Mouse (Mus musculus): ENCODE measurements around the gene Sspo. TPM values are rescaled to one million over a fixed set of nuclear protein-coding genes. Genes with fewer than 3 reads are reported as not detected.

Gene Sspo
- total RNA-seq, 2 experiments from 2014 or later, result 0.16 to 0.27 TPM

GRCm38 (mm10) chr6:48435706-48436349 lies 12.2 kb upstream of the Sspo start:
- no peak for DNase-seq

DNA sequence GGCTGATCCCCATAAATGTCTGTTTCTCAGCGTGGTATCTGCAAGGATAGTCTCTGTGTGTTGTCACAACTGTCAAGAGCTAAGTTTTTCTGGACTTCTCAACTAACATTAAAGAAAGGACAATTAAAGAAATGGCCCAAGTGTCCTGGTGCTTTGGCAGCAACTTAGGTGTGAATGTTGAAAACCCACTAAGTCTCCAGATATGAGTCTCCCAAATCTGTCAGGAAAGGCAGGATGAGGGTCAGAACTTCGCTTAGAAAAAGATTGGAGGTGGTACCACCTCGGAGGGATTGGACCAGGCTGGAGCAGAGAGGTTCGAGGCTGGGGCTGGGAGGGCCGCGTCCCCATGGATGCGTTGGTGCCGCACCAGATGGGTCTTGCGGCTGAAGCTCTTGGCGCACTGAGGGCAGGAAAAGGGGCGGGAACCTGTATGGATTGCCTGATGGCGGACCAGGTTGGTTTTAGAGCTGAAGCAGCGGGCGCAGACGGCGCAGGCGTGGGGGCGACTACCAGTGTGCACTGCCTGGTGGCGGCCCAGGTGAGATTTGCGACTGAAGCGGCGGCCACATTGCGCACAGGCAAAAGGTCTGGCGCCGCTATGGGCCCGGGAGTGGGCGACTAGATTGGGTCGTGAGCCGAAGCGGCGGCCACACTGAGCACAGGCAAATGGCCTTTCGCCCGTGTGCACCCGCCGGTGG lies 10.2 kb upstream of the Sspo start:
- no peak for DNase-seq

DNA sequence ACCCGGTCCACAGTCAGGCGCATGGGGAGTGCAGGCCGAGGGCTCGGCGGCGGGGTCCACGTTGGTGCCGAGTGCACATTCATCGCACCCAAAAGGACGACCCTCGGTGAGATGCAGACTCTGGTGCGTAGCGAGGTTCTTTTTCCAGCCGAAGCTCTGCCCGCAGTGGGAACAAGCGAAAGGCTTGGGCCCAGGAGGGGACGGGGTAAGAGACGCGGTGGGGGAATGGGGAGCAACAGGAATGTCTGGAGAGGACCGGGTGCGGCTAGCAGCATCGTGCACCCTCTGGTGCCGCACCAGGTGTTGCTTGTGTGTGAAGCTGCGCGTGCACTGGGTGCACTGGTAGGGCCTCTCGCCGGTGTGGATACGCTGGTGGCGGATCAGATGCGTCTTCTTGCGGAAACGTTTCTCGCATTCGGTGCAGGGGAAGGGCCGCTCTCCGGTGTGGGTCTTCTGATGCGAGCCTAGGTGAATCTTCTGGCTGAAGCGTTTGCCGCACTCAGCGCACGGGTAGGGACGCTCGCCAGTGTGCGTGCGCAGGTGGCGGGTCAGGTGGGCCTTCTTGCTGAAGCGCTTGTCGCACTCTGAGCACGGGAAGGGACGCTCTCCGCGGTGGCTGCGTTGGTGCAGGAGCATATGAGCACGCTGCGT lies 9.4 kb upstream of the Sspo start:
- no peak for DNase-seq

DNA sequence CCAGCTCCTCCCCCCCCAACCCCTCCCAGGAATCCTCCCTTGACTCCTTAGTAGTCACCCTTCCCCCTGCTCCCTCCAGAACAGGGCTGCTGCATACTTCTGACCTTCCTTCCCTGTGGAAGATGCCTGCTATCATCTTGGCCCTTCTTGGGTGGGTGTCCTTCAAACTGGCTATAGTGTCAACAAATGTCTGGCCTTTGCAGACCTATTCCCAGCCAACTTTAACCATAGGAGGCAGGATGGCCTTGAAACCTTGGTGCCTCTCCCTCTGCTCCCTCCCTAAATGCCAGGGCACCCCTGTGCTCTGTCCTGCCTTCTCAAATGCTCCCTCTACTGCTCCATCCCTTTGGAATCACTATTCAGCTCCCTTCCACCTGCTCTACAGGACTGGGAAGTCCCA lies 8.4 kb upstream of the Sspo start:
- no peak for DNase-seq

GRCm38 (mm10) chr6:48440306-48441014 lies 7.6 kb upstream of the Sspo start:
- DNase-seq, result no peak

DNA sequence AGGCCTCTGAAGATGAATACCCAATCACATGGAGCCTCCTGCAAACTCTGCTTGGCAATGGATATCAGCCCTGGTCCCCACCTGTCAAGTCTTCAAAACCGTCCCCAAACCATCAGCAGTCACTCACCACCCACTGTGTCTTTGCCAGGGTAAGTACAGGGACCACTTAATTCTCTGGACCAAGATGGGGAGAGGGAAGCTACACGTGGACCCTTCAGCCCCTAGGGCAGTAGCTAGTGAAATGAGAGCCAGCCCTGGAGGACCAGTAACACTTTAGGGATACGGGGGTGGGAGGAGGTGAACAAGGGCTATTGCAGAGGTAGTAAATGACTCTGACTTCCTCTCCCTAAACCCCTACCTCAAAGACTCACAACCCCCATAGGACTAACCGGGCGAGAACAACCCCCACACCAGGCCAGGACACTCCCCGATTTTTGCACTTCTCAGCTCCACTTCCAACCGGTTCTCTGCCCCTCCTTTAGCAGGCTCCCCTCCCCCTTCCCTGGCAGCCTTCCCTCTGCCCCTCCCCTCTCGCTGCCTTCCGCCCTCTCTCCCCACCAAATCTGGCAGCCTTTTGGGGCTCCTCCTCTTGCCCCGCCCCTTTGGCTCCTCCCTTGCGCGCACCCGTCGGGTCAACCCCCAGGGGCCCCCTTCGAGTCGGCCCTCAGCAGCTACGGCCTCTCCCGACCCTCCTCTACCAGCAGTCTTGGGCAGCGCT lies 4.3 kb upstream of the Sspo start:
- peak; percentile 96 for DNase-seq

DNA sequence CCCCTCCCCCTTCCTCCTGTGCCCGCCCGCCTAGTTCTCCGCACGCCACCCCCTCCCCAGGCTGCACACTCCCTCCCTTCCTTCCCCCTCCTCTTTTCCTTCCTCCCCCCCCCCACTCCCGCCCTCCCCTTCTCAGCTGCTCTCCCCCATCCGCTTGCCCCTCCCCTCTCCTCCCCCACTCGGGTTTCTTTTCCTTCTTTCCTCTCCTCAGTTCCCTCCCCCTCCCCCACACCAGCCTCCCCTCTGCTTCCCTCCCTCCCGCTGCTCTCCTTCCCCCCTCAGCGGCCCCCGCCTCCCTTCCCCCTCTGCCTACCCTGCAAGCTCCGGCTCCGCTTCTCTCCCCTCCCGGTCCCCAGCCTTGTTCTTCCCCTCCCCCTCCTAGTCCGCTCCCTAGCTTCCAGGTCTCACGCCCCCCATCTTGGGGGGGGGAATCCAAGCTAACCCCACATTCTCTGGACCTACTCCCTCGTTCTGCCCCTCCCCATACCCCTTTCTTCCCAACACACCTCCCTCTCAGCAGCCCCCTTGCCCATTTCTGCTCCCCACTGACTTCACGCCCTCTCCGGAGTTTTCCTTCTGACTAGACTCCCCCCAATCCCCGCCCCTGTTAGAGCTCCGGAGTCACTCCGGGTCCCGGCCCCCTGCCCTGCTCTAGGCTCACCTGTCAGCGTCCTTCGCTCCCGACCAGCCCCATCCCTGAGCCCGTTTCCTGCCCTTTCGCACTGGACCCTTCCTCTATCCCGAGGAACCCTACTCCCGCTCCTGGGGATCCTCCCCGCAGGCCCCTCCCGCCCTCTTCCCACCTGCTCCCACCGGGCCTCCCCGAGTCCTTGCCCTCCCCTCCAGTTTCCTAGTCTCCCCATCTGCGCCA lies 3.5 kb upstream of the Sspo start:
- peak; percentile 80 for DNase-seq

DNA sequence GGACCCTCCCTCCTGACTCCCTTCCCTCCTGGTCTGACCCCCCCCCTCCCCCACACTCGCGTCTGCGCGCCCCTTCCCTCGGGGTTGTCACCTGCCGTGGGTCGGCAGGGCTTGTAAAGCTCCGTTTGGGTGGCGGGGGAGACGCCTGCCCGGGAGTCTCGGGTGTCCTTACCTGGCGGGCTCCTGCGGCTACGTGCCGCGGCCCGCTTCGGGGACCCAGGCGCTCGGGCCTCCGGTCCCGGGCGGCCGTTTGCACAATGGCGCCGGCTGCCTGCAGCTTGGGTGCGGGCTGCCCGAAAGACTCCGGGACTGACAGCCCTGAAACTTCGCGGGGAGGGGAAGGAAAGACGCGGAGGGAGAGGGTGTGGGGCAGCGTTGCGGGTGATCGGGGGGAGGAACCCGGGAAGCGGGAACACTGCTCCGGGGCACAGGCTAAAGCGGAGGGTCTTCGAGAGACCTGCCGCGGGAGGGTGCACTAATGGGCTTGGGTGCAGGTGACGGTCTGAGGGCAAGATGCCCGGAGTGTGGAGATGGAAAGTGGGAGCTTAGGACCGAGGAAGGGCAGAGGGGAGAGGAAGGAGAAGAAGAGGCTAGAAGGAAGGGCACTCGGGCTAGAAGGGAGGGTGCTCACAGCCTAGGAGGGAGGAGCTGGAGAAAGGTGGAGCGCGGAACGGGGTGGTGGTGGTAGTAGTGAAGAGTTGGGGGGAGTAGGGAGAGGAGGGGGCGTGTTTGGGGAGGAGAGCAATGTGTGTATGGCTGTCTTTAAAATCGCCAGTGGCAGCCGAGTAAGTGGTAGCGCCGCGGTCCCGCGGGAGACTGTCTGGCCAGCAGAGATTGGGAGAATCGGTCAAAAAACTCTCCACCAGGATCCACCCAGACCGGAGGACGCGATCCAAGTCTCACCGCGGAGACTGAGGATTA lies 2.6 kb upstream of the Sspo start, which contains the start of gene Zfp467:
Gene Zfp467, minus strand, starts transcription at position 645 of the 921 bp plus-strand sequence.
- peak; percentile 57 for DNase-seq

DNA sequence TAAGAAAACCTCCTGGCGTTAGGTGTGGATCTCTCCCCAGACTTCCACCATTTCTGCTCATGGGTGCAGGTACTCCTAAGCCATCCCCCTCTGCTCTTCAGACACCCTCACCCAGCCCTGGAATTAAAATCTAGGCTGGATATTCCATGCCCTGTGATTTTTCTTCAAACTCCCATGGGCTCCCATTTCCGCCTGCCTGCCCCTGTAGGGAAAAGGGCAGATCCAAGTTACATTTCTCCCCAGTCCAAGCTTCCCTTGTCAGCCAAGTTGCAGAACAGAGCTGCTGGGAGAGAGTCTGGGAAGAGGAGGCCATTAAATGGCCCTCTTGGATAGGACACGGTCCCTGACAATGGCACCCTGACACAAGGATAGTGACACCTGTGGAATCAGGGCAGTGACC lies 1.8 kb upstream of the Sspo start:
- no peak for DNase-seq

DNA sequence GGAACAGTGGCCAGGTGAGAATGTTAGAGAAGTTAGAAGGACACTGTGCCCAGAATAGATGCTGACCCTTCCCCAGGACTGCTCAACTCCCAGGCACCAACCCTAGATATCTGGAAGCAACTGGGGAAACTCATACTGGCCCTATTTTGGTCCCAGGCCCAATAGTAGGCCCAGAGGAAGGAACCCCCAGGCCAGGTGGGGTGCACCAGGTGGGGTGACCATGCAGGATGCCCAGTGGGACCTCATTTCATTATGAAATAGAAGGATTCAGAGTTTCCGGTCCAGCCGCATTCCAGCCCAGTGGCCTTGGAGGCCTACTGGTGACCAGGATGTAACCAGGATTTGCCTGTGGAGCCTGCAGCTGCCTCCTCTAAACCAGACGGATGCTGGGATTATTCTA lies 1.1 kb upstream of the Sspo start:
- DNase-seq, result no peak

DNA sequence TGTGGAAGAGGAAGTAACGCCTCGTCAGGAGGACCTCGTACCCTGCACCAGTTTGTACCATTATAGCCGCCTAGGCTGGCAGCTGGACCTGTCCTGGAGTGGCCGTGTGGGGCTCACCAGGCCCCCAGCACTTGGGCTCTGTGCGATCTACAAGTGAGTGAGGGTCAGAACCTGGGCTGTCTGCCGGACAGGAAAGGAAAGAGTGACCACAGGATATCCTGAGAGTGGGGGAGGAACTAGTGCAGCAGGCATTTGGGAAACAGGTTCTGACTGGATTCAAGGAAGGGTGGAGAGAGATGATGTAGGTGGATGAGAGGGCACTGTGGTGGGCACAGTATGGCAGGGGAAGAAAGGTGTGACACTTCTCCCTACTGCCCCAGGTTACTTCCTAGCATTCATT lies 498 bp downstream of the Sspo start:
- no peak for DNase-seq

- no peak for DNase-seq
These were observed 4.1 kb downstream of the Sspo start for GRCm38 (mm10) chr6:48452151-48452550.

DNA sequence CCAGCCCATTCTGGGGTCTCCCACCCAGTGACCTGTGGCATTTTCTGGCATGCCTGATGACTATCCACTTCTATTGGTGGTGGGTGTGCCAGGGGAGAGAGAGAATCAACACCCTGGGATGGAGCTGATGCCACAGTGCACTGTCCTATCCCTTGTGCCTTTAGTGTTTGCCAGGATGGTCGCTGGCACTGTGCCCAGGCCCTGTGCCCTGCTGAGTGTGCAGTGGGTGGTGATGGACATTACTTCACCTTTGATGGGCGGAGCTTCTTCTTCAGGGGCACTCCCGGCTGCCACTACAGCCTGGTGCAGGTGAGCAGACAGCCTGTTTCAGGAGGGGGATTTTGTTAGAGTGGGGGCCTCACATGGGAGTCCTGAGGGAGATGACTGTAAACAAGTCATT lies 4.7 kb downstream of the Sspo start:
- no peak for DNase-seq

GRCm38 (mm10) chr6:48464966-48465679 lies 17.1 kb downstream of the Sspo start:
- no peak for DNase-seq

DNA sequence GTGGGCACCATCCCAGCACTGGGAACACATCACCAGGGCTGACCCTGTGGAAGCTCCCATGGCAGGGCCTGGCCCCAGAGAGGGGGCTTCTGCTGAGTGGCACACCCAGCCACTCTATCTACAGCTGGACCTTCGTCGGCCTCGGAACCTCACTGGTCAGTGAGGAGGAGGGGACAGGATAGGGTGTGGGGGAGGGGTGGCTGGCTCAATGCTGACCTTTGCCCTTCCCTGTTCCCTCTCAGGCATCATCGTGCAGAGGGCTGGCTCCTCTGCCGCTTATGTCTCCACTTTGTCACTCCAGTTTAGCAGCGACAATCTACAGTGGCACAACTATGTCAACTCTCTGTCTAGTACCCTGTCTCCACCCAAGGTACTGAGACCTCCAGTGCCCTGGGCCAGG lies 18.7 kb downstream of the Sspo start:
- DNase-seq, result no peak

DNA sequence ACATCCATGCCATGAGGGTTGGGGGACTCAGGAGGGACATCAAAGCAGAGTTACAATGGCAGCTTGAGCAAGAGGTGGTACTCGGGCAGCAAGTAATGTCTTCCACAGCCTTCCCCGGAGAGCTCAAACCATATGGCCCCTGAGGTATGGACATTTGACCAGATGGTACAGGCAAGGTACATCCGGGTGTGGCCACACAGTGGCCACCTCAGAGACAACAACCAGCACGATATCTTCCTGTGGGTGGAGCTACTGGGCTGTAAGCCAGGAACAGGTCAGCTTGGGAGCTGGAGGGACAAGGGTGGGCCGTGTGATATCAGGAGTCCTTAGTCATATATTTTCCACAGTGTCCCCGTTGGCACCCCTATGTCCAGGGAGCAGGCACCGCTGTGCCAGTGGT lies 19.5 kb downstream of the Sspo start:
- no peak for DNase-seq

DNA sequence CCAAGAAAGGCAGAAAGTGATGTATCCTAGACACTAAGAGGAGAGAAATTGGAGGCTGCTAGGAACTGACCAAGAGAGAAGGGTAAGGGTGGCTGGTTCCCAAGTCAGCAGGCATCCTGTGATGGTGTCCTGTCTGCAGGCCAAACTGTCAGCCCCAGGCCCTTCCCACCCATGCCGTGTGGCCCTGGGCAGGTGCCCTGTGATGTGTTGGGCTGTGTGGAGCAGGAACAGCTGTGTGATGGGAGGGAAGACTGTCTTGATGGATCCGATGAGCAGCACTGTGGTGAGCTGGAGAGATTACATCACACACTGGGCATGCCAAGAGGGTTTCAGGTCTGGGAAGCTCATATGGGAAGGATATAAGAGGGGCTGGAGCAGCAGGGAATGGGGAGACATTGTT lies 22.7 kb downstream of the Sspo start:
- no peak for DNase-seq

GRCm38 (mm10) chr6:48478446-48478845 lies 30.4 kb downstream of the Sspo start:
- DNase-seq, result no peak

DNA sequence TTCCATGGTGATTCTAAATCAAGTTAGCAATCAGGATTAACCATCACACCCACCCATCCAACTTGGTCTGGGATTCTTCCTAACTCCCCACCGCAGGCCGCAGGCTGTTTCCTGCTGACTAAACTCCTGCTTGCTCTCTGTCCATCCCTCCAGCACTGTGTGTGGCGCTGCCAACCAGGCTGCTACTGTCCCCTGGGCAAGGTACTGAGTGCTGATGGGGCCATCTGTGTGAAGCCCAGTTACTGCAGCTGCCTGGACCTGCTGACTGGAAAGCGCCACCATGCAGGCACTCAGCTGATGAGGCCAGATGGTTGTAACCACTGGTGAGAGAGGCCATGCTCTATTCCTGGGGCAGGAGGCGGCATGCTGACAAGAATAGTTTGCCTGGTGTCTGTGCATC lies 34.5 kb downstream of the Sspo start:
- no peak for DNase-seq

Measured in gastrocnemius, postnatal 10 days (tissue).